Mouse (Mus musculus): ENCODE data around the gene Gm9999. TPM values are rescaled to one million over a fixed set of nuclear protein-coding genes. Genes with fewer than 3 reads are reported as not detected.

Gm9999 gene
- not detected in 2 replicates for polyA plus RNA-seq (2021; fragmentation: Nextera tagmentation)
- long read RNA-seq, experiment 1 = 0 reads
- long read RNA-seq, experiment 2 = 0 reads

GRCm38 (mm10) chr7:46983280-46983679, at the start of gene Gm9999:
Gene Gm9999, plus strand, starts transcription at chr7:46983580.

DNA sequence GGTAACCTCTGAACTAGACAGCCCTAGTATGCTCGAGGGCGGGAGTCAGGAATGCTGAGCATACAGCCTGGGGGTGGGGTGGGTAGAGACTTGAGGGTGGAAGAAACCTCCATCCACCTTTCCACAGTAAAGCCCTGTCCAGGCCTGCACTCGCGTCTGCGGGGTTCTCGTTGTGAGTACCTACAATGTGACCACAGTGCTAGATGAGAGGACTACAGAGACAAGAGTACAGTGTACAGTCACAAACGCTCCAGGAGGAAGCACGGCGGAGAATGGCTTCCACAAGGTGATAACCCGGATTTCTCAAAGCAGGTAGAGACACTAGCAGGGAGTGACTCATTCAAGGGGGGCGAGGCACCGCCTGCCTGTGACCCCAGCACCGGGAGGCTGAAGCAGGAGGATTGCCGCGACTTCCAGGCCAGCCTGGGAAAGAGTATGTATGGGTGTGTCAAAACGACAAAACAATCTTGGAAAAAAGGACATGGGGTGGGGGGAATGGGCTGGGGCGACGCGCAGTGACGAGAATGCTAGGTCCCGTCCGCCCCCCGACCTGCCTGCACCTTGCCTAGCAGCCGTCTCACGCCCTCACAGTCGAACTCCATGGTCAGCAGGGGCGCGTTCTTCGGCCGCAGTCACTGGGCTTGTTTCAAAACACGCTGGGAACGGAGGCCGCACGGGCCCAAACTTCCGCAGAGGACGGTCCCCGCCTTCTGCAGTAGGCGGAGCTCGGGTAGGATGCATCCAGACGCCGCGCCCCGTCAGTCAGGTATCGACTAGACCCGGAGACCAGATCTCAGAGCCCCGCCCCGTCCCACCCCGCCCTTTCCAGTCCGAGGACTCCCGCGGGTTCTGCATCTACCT, 25.3 kb upstream of the Gm9999 start, which contains the start of gene Uevld:
TSS of gene Uevld (minus strand) at position 697 of the 861 bp plus-strand sequence.

DNA sequence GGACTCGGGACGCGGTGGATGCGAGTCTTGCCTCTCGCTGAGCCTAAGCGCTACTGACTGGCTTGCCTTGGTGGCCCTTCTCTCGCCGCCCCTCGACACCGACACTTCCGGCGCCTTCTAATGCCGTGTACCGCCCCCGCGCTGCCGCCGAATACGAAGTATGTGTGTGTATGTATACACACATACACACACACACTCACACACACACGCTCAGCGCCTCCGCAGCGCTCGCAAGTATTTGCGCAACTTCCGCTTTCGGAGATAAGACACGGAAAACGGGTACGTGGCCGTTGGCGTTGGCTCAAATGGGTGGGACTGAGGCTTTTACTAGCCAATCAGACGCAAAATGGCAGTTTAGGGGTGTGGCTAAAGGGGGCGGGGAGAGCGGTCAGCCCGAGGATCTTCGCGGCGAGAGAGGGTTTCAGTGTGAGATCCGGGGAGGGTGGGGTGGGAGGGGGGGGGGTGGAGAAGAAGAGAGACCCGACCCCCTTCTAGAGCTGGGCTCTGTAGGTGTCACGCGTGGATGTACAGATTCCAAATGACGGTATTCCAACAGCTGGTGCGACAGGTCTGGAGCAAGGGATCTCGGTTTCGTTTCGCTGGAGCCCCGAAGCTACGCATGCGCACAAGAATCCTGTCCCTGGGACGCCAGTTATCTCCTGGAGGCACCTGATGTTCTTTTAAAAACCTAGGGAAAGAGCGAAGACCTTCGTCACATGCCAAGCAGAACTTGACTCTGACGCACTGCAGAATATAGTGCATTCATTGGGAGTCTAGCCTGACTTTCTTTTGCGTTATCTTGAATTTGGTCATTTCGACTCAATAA, 25.0 kb downstream of the Gm9999 start, which contains the start of gene Spty2d1:
TSS of gene Spty2d1 (minus strand) at position 244 of the 826 bp plus-strand sequence.

Other genes with a start within 250 kb of the Gm9999 start
- 0.19 and 0.28 TPM in 2 replicates for gene Saa1, start 240.6 kb upstream of the Gm9999 start, polyA plus RNA-seq (2021; fragmentation: Nextera tagmentation)
- 0.53 TPM in 1 of 2 replicates, not detected in the other for gene Saa2, start 231.8 kb upstream of the Gm9999 start, polyA plus RNA-seq (2021; fragmentation: Nextera tagmentation)
- gene Hps5, start 187.5 kb upstream of the Gm9999 start, polyA plus RNA-seq (2021; fragmentation: Nextera tagmentation) = 3.3 and 4.4 TPM in 2 replicates
- gene Gtf2h1, start 187.5 kb upstream of the Gm9999 start, polyA plus RNA-seq (2021; fragmentation: Nextera tagmentation) = 14.6 and 17.1 TPM in 2 replicates
- 957 and 989 TPM in 2 replicates for gene Ldha, start 142.1 kb upstream of the Gm9999 start, polyA plus RNA-seq (2021; fragmentation: Nextera tagmentation)
- not detected in 2 replicates for gene Ldhc, start 122.4 kb upstream of the Gm9999 start, polyA plus RNA-seq (2021; fragmentation: Nextera tagmentation)
- 239 and 241 TPM in 2 replicates for gene Tsg101, start 63.6 kb upstream of the Gm9999 start, polyA plus RNA-seq (2021; fragmentation: Nextera tagmentation)
- gene Uevld, start 25.1 kb upstream of the Gm9999 start, polyA plus RNA-seq (2021; fragmentation: Nextera tagmentation) = 3.5 and 3.6 TPM in 2 replicates
- gene Spty2d1, start 24.8 kb downstream of the Gm9999 start, polyA plus RNA-seq (2021; fragmentation: Nextera tagmentation) = 3.9 and 5.5 TPM in 2 replicates
- 23.7 and 27.1 TPM in 2 replicates for gene Tmem86a, start 67.0 kb downstream of the Gm9999 start, polyA plus RNA-seq (2021; fragmentation: Nextera tagmentation)
- 48.5 and 61.6 TPM in 2 replicates for gene Ptpn5, start 150.1 kb downstream of the Gm9999 start, polyA plus RNA-seq (2021; fragmentation: Nextera tagmentation)
- not detected in 2 replicates for gene Mrgpra6, start 221.3 kb downstream of the Gm9999 start, polyA plus RNA-seq (2021; fragmentation: Nextera tagmentation)